Mouse (Mus musculus) natural killer cell, adult 2 months (primary cell): ENCODE measurements at regions not wholly inside any gene's neighbourhood (a gene's known extent, or its start where the extent isn't known, plus 50 kb on each side); places are given as distances from the start of the nearest gene placed in this dataset.
A peak's percentile ranks its signal among the peaks of the same experiment; 100 is the strongest.

ENCODE experiments used
- DNase-seq, 2 experiments: peaks; one replicate each; pipeline ENCODE4 v3.0.0; 2022; ENCODE audit warnings: low spot score in 2 of 2

DNA sequence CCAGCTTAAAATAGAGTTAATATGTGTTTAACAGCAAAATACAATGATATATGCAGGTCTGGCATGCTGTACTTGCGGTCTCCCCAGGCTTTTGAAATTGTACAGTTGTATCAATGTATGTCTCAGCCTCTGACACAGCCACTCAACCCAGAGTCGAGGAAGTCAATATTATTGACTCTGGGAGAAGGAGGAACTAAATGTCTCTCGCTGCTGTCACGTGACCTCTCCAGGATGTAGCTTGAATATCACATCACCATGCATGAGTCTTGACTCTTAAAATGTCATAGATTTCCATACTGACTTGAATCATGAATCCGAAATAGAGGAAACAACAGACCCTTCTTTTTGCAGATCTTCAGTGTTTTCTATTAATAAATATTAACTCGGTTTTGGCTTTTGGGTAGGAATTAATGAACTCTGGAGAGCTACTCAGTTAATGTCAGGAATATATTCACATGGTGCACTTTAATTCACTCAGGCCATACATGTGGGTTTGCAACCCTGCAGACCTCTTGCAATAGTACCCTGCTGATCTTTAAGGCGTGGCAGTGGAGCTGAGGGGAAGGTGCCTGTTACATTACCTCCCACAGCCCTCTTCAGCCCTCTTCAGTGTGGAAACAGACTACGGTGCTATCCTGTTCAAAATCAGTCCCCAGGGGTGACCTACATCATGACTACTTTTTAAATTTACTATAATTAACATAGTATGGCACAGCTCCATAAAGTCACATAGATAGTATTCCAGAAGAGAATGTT is 102.7 kb upstream of the Foxn2 start:
- no peak for DNase-seq

- DNase-seq = no peak
These were observed 99.4 kb upstream of the Foxn2 start for GRCm38 (mm10) chr17:88341141-88341540.

DNA sequence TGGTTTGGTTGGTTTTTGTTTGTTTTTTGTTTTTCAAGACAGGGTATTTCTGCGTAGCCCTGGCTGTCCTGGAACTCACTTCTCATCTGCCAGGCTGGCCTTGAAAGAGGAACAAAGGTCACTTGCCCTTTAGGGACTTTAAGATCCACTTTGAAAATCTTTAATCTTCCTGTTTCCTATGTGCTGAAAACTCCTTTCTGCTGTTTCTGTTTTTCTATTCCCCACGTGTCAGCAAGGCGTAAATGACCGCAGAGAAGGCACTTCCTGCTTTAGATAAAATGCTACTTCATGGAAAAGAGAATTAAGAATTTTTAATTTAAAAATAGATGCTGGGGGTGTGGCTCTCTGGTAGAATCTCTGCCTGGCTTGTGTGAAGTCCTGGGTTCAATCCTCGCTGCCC is 98.9 kb upstream of the Foxn2 start:
- peak in 1 of 2 experiments; percentile 5 for DNase-seq

GRCm38 (mm10) chr17:88343091-88343783 is 97.3 kb upstream of the Foxn2 start:
- DNase-seq = no peak

DNA sequence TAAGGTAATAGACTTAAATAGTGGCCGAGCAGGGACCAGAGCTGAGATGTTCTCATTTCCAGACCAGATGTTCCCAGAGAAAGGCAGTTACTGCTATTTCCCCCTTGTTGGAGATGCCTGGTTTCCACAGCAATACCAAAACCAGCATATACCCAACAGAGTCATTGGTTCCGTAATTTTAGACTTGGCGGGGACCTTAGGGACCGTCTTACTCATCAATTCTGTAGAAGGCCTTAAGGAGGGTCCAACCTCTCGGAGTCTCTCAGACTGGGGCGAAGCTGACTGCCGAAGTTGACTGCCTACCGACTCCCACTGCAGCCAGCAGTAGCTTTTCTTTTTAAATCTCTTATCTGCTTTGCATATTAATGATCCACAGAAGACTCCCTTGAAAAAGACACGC is 95.1 kb upstream of the Foxn2 start:
- no peak for DNase-seq

- no peak for DNase-seq
These were observed 93.6 kb upstream of the Foxn2 start for GRCm38 (mm10) chr17:88346896-88347295.

GRCm38 (mm10) chr17:88349825-88350460 is 90.6 kb upstream of the Foxn2 start:
- DNase-seq = no peak

- no peak for DNase-seq
These were observed 89.5 kb upstream of the Foxn2 start for GRCm38 (mm10) chr17:88350986-88351385.

DNA sequence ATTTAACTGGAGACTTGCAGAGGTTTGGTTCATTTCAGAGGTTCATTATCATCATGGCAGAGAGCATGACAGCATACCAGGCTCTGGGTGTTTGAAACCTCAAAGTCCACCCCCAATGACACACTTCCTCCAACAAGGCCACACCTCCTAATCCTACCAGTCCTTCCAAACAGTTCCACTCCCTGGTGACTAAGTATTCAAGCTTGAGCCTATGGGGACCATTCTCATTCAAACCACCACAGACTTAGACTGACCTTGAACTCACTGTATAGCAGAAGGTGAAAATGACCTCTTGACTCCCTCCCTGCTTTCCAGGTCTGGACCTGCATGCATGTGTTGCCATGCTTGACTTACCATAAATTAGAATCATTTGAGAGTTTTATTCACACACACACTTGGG is 87.6 kb upstream of the Foxn2 start:
- DNase-seq = no peak

DNA sequence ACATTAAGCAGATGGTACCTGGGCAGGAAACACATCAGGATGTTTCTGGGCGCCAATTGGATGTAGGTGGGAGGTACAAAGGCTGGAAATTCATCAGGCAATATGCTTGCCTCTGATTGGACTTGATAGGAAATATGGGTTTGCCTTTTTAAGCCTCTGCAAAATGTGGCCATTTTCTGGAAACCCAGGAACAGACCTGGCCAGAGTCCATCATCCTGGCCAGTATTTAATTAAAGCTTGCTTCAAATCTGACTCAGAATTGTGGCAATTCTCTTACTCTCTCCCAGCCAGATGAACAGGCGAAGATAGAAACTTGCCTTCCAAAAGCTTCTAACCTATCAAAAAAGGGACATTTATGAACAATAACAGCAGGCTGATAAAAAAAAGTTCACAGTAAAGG is 79.3 kb upstream of the Foxn2 start:
- DNase-seq = no peak

- no peak for DNase-seq
These were observed 78.1 kb upstream of the Foxn2 start for GRCm38 (mm10) chr17:88362404-88362803.

GRCm38 (mm10) chr17:88367876-88368275 is 72.6 kb upstream of the Foxn2 start:
- DNase-seq = no peak

DNA sequence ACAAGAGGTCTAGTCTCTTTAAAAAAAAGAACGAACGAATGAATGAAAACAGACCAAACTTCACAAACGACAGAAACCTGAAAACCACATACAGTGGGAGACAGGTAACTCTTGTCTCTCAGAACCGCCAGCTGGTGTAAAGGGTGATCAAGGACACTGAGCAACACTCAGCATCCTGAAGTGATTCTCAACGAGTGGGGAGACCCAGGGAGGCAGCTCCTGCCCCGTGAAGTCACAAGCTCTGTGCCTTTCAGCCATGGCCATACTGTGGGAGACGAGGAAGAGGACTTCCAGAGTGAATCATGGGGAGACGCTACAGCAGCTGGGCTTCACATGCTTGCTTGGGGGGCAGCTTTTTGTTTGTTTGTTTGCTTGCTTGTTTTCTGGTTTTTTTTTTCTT is 70.5 kb upstream of the Foxn2 start:
- no peak for DNase-seq

DNA sequence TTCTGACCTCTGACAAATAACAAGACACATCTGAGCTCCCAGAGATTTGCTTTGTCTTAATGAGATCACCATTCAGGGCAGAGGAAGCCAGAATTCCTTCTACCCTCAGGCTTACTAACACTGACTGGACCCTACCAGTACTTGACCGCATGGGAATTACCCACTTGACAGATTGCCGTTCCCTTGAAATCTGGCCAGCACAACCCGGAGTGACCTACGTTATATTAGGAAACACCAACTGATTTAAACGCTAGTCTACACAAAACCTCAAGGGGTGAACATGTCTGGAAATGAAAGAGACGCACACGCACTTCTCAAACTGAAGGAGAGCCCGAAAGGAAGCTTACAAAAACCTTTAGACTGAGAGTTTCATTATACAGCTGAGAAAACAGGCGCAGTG is 69.8 kb upstream of the Foxn2 start:
- DNase-seq = no peak

GRCm38 (mm10) chr17:88378505-88378904 is 62.0 kb upstream of the Foxn2 start:
- DNase-seq = no peak

DNA sequence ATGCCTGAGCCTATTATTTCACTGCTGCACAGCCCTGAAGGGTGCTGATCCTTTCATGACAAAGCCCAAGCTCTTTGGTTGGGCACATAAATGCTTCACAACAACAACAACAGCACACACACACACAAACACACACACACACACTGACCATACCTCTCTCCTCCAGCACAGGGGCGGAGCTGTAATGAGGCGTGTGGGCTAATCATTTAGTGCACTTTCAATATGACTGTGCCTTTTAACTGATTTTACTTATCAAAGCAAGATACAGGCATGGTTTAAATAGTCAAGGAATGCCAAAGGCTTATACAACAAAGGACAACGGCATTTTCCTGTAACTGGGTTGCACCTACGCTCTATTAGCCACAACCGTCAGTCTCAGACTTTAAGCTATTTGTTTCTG is 61.1 kb upstream of the Foxn2 start:
- DNase-seq = no peak

- DNase-seq = no peak
These were observed 59.4 kb upstream of the Foxn2 start for GRCm38 (mm10) chr17:88381106-88381505.

DNA sequence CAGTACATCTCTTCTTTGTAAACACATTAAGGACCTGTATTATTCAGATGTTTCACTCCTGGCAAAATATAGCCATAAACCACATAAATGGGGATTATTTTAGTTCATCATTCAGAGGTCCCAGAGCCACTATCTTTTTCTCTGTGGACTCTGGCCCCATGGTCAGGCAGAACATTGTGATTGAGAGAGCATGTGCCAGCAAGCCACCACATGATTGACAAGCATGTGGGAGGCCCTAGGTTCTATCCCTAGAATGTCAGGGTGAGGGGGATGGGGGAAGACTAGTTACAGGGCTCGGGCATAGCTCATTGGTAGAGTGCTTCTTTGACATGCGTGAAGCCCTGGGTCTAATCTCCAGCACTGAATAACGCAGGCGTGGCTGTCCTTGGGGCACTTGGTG is 57.1 kb upstream of the Foxn2 start:
- no peak for DNase-seq

GRCm38 (mm10) chr17:88388441-88388951 is 52.0 kb upstream of the Foxn2 start:
- no peak for DNase-seq

DNA sequence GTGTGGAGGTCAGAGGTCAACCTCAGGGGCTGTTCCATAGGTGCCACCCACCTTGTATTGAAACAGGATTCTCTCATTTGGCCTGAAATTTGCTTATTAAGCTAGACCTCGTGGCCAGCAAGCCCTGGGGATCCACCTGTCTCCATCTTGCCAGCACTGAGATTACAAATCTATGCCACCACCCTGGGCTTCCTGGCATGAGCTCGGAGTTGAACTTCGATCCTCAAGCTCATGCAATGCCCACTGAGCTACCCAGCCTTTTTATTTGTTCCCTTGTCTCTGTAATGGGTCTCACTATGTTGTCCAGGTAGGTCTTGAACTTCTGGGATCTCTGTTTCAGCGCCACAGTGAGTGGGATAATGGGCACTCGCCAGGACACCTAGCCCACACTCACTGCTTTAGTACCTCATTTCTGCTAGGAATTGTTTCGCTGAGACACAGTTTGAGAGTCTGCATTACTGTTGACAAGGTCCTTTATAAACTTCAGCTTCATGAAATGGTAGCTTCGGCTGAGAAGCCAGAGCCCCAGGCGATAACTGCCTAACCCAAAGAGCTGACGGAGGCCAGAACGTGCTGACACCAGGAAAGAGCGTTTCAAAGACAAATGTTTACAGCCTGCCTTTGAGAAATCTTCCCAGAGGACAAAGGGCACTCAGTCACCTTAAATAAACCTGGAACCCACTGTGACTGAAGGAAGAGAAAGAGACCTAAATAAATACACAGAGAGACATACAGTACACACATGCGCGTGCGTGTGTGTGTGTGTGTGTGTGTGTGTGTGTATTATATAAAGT is 50.6 kb upstream of the Foxn2 start:
- DNase-seq = no peak
